Mouse (Mus musculus): ENCODE results near the gene Gm20671. TPM values are rescaled to one million over a fixed set of nuclear protein-coding genes. Genes with fewer than 3 reads are reported as not detected.
"Not testable (repeated sequence)": the region's sequence is repeated elsewhere in the genome, so short reads cannot be mapped to it uniquely, and the experiment has no call there.

The Gm20671 gene
- polyA plus RNA-seq, 1 experiment from 2014 or later: not detected

DNA sequence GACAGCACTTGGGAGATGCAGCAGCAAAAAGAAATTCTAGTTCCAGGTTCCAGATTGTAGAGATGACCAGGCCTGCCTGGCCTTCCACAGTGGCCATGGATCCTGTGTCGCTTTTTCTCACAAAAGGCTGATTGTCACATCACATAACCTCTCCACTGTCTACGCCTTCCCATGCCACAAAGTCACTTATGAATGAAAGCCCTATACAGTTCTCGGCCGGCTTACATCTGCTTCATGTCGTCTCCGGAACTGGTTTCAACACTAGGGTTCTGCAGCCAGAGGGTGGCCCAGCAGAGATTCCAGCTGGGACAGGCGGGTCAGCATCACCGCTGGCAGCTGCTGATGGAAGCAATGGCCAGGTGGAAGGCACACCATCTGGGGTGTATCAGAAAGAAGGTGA is 98.1 kb downstream of the Gm20671 start:
- Histone ChIP-seq H3K27ac (ENCODE audit: low read depth, low read length) (no peak overlapping the region), H3K4me2 (no peak overlapping the region), H3K27me3 (ENCODE audit: control insufficient read depth, insufficient read depth, low read length) (no peaks in the 10 kb centered on the region), H3K4me3 (ENCODE audit: low read depth, low read length) (no peak overlapping the region), H3K36me3 (ENCODE audit: control insufficient read depth, insufficient read depth, low read length) (no peaks in the 10 kb centered on the region), H3K9ac (ENCODE audit: low read length) (no peak overlapping the region), H3K9me3 (ENCODE audit: control insufficient read depth, low read length) (no peaks in the 10 kb centered on the region), H3K4me1 (ENCODE audit: control insufficient read depth, insufficient read depth, low read length) (no peaks in the 10 kb centered on the region)
- ATAC-seq (ENCODE audit: low FRiP score) (no peak), DNase-seq (ENCODE audit: low spot score, missing footprints) (no peak)
- 90% methylated on average over 8 of the region's 8 CpGs for WGBS

DNA sequence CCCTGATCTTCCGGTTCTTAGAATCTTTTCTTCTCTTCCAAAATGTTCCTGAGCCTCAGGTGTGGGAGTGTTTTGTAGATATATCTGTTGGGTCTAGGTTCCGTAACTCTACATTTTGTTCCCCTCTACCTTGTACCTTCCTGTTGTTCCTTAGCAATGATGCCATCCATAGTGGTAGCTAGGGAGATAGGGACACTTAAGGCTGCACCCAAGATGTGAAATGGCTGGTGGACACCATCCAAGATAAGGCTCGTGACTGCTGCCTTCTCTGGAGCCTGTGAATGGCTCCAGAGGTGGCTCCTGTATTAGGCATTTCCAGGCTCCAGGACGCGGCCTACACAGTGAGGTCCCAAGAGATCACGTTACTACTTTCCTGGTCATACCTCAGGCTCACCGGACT is 98.6 kb downstream of the Gm20671 start:
- Histone ChIP-seq H3K4me3 (ENCODE audit: low read depth, low read length) (no peak overlapping the region), H3K4me2 (no peak overlapping the region), H3K9me3 (ENCODE audit: control insufficient read depth, low read length) (no peaks in the 10 kb centered on the region), H3K4me1 (ENCODE audit: control insufficient read depth, insufficient read depth, low read length) (no peaks in the 10 kb centered on the region), H3K9ac (ENCODE audit: low read length) (no peak overlapping the region), H3K27ac (ENCODE audit: low read depth, low read length) (no peak overlapping the region), H3K36me3 (ENCODE audit: control insufficient read depth, insufficient read depth, low read length) (no peaks in the 10 kb centered on the region), H3K27me3 (ENCODE audit: control insufficient read depth, insufficient read depth, low read length) (no peaks in the 10 kb centered on the region)
- 91% methylated on average over 7 of the region's 7 CpGs for WGBS
- DNase-seq (ENCODE audit: low spot score, missing footprints): no peak
- no peak for ATAC-seq (ENCODE audit: low FRiP score)

DNA sequence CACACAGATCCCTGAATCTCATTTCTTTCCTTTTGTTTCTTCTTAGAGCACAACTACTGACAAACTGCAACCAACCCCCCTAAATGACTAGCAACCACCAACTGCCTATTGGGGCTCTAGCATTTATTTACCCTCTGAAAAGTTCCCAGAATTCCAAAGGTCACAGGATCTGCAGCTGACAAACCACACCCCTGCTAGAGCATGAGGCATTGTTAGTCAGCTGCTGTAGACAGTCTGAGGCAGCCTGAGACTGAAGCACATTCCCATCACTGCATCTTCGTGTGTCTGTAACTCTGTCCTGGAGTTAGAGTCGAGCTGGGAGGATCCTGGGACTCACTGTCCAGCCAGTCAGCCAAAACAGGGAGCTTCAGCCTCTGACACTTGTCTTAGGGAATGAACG is 101.5 kb downstream of the Gm20671 start:
- not testable (repeated sequence) for H3K4me1 ChIP-seq (ENCODE audit: control insufficient read depth, insufficient read depth, low read length); H3K36me3 ChIP-seq (ENCODE audit: control insufficient read depth, insufficient read depth, low read length); H3K4me3 ChIP-seq (ENCODE audit: low read depth, low read length); H3K27me3 ChIP-seq (ENCODE audit: control insufficient read depth, insufficient read depth, low read length); H3K9ac ChIP-seq (ENCODE audit: low read length); ATAC-seq (ENCODE audit: low FRiP score); DNase-seq (ENCODE audit: low spot score, missing footprints); H3K9me3 ChIP-seq (ENCODE audit: control insufficient read depth, low read length); H3K4me2 ChIP-seq; H3K27ac ChIP-seq (ENCODE audit: low read depth, low read length)
- WGBS: 76% methylated on average over 3 of the region's 3 CpGs

DNA sequence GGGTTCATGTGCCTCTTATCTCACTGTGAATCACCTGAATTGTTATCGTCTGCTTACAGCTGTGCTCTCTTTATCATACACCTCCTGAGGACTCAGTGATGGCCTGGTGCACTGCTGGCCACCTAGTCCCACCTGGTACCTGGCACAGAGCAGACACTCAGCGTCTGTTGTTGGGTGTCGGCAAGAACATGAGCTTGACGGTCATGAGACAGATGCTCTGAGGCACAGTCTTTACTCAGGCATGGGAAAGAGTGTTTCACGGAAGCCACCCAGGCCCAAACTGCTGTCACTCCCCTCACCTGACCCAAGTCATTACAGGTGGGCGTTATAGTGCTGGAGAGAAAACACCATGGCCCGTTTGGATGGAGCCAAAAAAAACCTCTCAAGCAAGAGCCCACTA is 102.9 kb downstream of the Gm20671 start:
- WGBS: 87% methylated on average over 7 of the region's 7 CpGs
- H3K36me3 ChIP-seq (ENCODE audit: control insufficient read depth, insufficient read depth, low read length): no peaks in the 10 kb centered on the region
- no peaks in the 10 kb centered on the region for H3K9me3 ChIP-seq (ENCODE audit: control insufficient read depth, low read length)
- no peaks in the 10 kb centered on the region for H3K4me1 ChIP-seq (ENCODE audit: control insufficient read depth, insufficient read depth, low read length)
- H3K4me3 ChIP-seq (ENCODE audit: low read depth, low read length): no peak overlapping the region
- DNase-seq (ENCODE audit: low spot score, missing footprints) (no peak), ATAC-seq (ENCODE audit: low FRiP score) (no peak)
- H3K27ac ChIP-seq (ENCODE audit: low read depth, low read length): no peak overlapping the region
- no peak overlapping the region for H3K4me2 ChIP-seq
- H3K9ac ChIP-seq (ENCODE audit: low read length): no peak overlapping the region
- no peaks in the 10 kb centered on the region for H3K27me3 ChIP-seq (ENCODE audit: control insufficient read depth, insufficient read depth, low read length)

DNA sequence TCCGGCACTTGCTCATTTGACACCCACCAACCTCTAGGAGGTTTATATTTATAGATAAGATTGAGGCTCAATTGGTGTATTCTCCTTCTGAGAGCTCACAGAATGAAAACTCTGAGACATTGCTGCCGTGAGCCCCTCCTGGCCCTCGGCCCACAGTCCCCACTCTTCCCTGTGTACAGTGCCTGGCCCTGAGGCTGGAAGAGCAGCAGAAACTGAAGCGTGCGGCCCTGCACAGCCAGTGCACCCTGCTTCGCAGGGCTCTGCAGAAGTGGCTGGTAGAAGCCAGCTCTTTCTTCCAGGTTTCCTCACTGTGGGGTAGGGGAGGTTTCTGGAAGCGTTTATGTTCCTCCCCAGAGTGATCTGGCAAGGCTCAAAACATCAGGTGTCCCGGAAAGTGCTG is 104.2 kb downstream of the Gm20671 start:
- not testable (repeated sequence) for H3K36me3 ChIP-seq (ENCODE audit: control insufficient read depth, insufficient read depth, low read length); ATAC-seq (ENCODE audit: low FRiP score); H3K4me1 ChIP-seq (ENCODE audit: control insufficient read depth, insufficient read depth, low read length); H3K4me3 ChIP-seq (ENCODE audit: low read depth, low read length); H3K27ac ChIP-seq (ENCODE audit: low read depth, low read length); H3K9me3 ChIP-seq (ENCODE audit: control insufficient read depth, low read length); DNase-seq (ENCODE audit: low spot score, missing footprints); H3K27me3 ChIP-seq (ENCODE audit: control insufficient read depth, insufficient read depth, low read length); H3K4me2 ChIP-seq; H3K9ac ChIP-seq (ENCODE audit: low read length)
- WGBS: 94% methylated on average over 8 of the region's 8 CpGs

DNA sequence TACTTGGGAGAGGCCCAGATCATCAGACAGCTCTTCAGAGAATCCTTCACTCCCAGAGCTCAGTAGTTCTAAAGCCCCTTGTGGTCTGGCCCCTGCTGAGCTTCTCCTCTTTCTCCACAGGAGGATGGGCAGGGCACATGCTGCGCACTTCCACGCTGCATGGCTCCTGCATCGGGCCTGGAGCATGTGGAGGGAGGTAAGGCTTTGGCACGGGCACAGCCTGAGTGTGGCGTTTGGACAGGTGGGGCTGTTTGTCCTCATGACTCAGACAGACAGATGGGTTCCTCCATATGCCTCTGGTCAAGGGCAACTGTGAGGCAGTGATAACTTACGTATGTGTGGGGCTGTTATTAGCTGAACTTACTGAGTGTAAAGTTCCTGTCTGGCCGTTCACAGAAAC is 104.6 kb downstream of the Gm20671 start:
- no peak overlapping the region for H3K9ac ChIP-seq (ENCODE audit: low read length)
- H3K27me3 ChIP-seq (ENCODE audit: control insufficient read depth, insufficient read depth, low read length): no peaks in the 10 kb centered on the region
- no peak overlapping the region for H3K27ac ChIP-seq (ENCODE audit: low read depth, low read length)
- no peak overlapping the region for H3K4me2 ChIP-seq
- ATAC-seq (ENCODE audit: low FRiP score) (no peak), DNase-seq (ENCODE audit: low spot score, missing footprints) (no peak)
- no peak overlapping the region for H3K4me3 ChIP-seq (ENCODE audit: low read depth, low read length)
- H3K4me1 ChIP-seq (ENCODE audit: control insufficient read depth, insufficient read depth, low read length): no peaks in the 10 kb centered on the region
- H3K36me3 ChIP-seq (ENCODE audit: control insufficient read depth, insufficient read depth, low read length): no peaks in the 10 kb centered on the region
- 75% methylated on average over 7 of the region's 7 CpGs for WGBS
- no peaks in the 10 kb centered on the region for H3K9me3 ChIP-seq (ENCODE audit: control insufficient read depth, low read length)

DNA sequence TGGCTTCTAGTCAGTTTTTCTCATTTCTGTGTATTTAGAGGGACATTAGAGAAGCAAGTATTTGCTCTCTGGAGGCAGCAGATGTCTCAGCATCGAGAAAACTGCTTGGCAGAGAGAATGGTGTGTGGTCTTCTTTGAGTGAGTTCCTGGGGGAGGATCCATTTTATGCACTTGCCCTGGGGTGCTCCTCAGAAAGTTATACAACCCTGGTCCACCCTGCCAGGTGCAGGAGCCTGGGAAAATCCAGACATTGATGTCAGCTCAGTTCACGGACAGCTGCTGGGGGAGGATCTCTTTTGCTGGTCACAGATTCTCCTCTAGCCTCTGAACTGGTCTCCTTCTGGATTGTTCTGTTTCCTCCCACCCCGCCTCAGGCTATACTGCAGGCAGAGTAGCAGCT is 105.6 kb downstream of the Gm20671 start:
- Histone ChIP-seq H3K4me3 (ENCODE audit: low read depth, low read length) (no peak overlapping the region), H3K36me3 (ENCODE audit: control insufficient read depth, insufficient read depth, low read length) (no peaks in the 10 kb centered on the region), H3K27me3 (ENCODE audit: control insufficient read depth, insufficient read depth, low read length) (no peaks in the 10 kb centered on the region), H3K9me3 (ENCODE audit: control insufficient read depth, low read length) (no peaks in the 10 kb centered on the region), H3K4me1 (ENCODE audit: control insufficient read depth, insufficient read depth, low read length) (no peaks in the 10 kb centered on the region), H3K27ac (ENCODE audit: low read depth, low read length) (no peak overlapping the region), H3K9ac (ENCODE audit: low read length) (no peak overlapping the region), H3K4me2 (no peak overlapping the region)
- WGBS: 75% methylated on average over 3 of the region's 3 CpGs
- ATAC-seq (ENCODE audit: low FRiP score): no peak
- no peak for DNase-seq (ENCODE audit: low spot score, missing footprints)

DNA sequence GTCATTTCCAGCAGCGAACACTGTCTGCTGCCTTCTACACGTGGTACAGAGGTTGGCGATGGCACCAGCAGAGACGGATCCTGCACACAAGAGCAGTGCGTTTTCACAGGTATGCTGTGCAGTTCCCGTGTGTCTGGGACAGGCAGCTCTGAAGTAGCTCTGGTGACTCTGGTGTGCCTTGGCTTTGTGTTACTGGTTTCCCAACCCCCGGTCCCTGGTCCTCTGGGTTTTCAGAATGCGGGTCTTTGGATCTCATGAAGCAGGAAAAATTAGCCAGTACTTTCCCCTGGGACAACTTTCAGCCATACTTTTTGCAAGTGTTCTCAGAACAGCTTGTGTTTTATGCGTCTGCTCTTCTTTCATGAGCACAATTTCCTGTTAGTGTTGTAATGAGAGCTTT is 106.5 kb downstream of the Gm20671 start:
- Histone ChIP-seq H3K36me3 (ENCODE audit: control insufficient read depth, insufficient read depth, low read length) (no peaks in the 10 kb centered on the region), H3K4me3 (ENCODE audit: low read depth, low read length) (no peak overlapping the region), H3K4me2 (no peak overlapping the region), H3K9me3 (ENCODE audit: control insufficient read depth, low read length) (no peaks in the 10 kb centered on the region), H3K27ac (ENCODE audit: low read depth, low read length) (no peak overlapping the region), H3K27me3 (ENCODE audit: control insufficient read depth, insufficient read depth, low read length) (no peaks in the 10 kb centered on the region), H3K9ac (ENCODE audit: low read length) (no peak overlapping the region), H3K4me1 (ENCODE audit: control insufficient read depth, insufficient read depth, low read length) (no peaks in the 10 kb centered on the region)
- 86% methylated on average over 9 of the region's 9 CpGs for WGBS
- no peak for ATAC-seq (ENCODE audit: low FRiP score)
- DNase-seq (ENCODE audit: low spot score, missing footprints): no peak

DNA sequence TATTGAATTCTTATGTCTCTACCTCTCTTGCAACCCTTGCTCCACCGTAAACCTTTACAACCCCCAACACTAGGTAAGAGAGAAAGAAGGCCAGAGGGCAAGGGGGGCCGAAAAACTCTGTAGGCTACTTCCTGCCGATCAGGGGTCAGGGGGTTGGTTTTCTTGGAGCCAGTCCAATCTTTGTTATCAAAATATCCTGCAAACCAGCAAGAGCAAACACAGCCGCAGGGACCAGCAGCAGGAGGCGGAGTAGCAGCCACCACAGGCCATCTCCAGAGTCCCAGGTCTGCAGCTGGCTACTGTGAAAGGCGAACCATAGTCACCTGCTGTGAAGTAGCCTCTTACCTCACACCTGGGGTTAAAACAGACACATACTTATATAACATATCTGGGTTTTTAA is 108.0 kb downstream of the Gm20671 start:
- H3K27me3 ChIP-seq (ENCODE audit: control insufficient read depth, insufficient read depth, low read length): no peaks in the 10 kb centered on the region
- no peak overlapping the region for H3K4me2 ChIP-seq
- DNase-seq (ENCODE audit: low spot score, missing footprints) (no peak), ATAC-seq (ENCODE audit: low FRiP score) (no peak)
- H3K4me3 ChIP-seq (ENCODE audit: low read depth, low read length): no peak overlapping the region
- H3K9me3 ChIP-seq (ENCODE audit: control insufficient read depth, low read length): no peaks in the 10 kb centered on the region
- H3K4me1 ChIP-seq (ENCODE audit: control insufficient read depth, insufficient read depth, low read length): no peaks in the 10 kb centered on the region
- 62% methylated on average over 6 of the region's 6 CpGs for WGBS
- no peak overlapping the region for H3K9ac ChIP-seq (ENCODE audit: low read length)
- no peaks in the 10 kb centered on the region for H3K36me3 ChIP-seq (ENCODE audit: control insufficient read depth, insufficient read depth, low read length)
- no peak overlapping the region for H3K27ac ChIP-seq (ENCODE audit: low read depth, low read length)

DNA sequence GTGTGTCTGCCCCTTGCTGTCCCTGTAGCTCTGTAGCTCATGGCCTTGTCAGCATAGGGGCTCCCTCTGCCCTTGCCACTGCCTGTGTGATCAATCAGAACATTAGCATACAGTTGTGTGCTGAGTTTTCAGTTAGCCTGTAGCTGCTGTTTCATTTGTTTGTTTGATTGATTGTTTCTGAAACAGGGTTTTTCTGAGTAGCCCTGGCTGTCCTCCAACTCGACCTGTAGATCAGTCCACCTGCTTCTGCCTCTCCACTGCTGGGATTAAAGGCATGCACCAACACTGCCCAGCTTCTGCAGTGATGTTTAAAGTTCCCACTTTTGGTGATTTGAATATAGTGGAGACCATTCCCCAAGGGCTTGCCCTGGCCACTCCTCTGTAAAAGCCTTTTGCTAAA is 109.2 kb downstream of the Gm20671 start:
- DNase-seq (ENCODE audit: low spot score, missing footprints) (no peak), ATAC-seq (ENCODE audit: low FRiP score) (no peak)
- Histone ChIP-seq H3K4me1 (ENCODE audit: control insufficient read depth, insufficient read depth, low read length) (no peaks in the 10 kb centered on the region), H3K9me3 (ENCODE audit: control insufficient read depth, low read length) (no peaks in the 10 kb centered on the region), H3K27me3 (ENCODE audit: control insufficient read depth, insufficient read depth, low read length) (no peaks in the 10 kb centered on the region), H3K4me3 (ENCODE audit: low read depth, low read length) (no peak overlapping the region), H3K9ac (ENCODE audit: low read length) (no peak overlapping the region), H3K36me3 (ENCODE audit: control insufficient read depth, insufficient read depth, low read length) (no peaks in the 10 kb centered on the region), H3K27ac (ENCODE audit: low read depth, low read length) (no peak overlapping the region), H3K4me2 (no peak overlapping the region)
- WGBS: 79% methylated on average over 1 of the region's 1 CpGs

Data from midbrain, embryonic 11.5 days (tissue).